Mouse (Mus musculus) lung, embryonic 14.5 days (tissue): ENCODE data around the gene Gm20388. TPM values are rescaled to one million over a fixed set of nuclear protein-coding genes. Genes with fewer than 3 reads are reported as not detected.
A peak's percentile ranks its signal among the peaks of the same experiment; 100 is the strongest.

Source experiments
- ATAC-seq: fragments of 200-750 bp; cut with Nextera tagmentation; 2 replicates; pipeline ENCODE4 v1.8.0; 2017; ENCODE audit warnings: mild to moderate bottlenecking, moderate TSS enrichment, moderate library complexity; ENCODE audit not compliant: insufficient read depth
- DNase-seq: peaks from one replicate; pipeline ENCODE4 v3.0.0-alpha.2; 2015
- H3K27ac ChIP-seq: fragments of 300-500 bp; sonication (generic); 2 replicates; pipeline ENCODE4 v1.5.1; 2014; ENCODE audit warnings: low read depth, mild to moderate bottlenecking, moderate library complexity
- H3K27me3 ChIP-seq: fragments of 300-500 bp; sonication (generic); 2 replicates; pipeline ENCODE4 v1.6.1; 2014; ENCODE audit warnings: low read length, control low read depth; ENCODE audit not compliant: insufficient read depth
- H3K36me3 ChIP-seq: fragments of 300-500 bp; sonication (generic); 2 replicates; pipeline ENCODE4 v1.6.1; 2014; ENCODE audit warnings: control low read depth; ENCODE audit not compliant: insufficient read depth
- H3K4me1 ChIP-seq: fragments of 300-500 bp; sonication (generic); 2 replicates; pipeline ENCODE4 v1.6.1; 2014; ENCODE audit warnings: antibody characterized with exemption, control low read depth; ENCODE audit not compliant: insufficient read depth
- H3K4me2 ChIP-seq: fragments of 300-500 bp; sonication (generic); 2 replicates; pipeline ENCODE4 v1.6.1; 2014; ENCODE audit warnings: mild to moderate bottlenecking
- H3K4me3 ChIP-seq: fragments of 300-500 bp; sonication (generic); 2 replicates; pipeline ENCODE4 v1.5.1; 2014; ENCODE audit warnings: low read depth, low read length
- H3K9ac ChIP-seq: fragments of 300-500 bp; sonication (generic); 2 replicates; pipeline ENCODE4 v1.6.1; 2014
- H3K9me3 ChIP-seq: fragments of 300-500 bp; sonication (generic); 2 replicates; pipeline ENCODE4 v1.6.1; 2016; ENCODE audit warnings: low read depth, low read length, control low read depth
- CTCF ChIP-seq: IDR thresholded peaks from 2 replicates; pipeline ENCODE4 v1.5.1; 2016; ENCODE audit warnings: antibody characterized with exemption, low read depth
- WGBS: fragments of 180-500 bp; shearing (Covaris S2); extraction: QIAGEN DNeasy Blood & Tissue Kit; methylation state at CpG from one replicate; pipeline ENCODE4 v1.1.7; 2014; 5-methylcytosine and 5-hydroxymethylcytosine counted together
- polyA plus RNA-seq: library from polyadenylated mRNA; unstranded; fragments of >200 nt; fragmentation: Nextera tagmentation; extraction: Ambion mirVana; gene quantifications from 2 replicates; pipeline ENCODE4 v1.2.1, GENCODE M21; 2014

Gene Gm20388
- polyA plus RNA-seq, 1 experiment from 2014 or later = not detected

- Histone ChIP-seq H3K4me1 (no peaks in the 10 kb centered on the region), H3K27ac (no peak overlapping the region), H3K9me3 (no peaks in the 10 kb centered on the region), H3K4me2 (no peak overlapping the region), H3K9ac (no peak overlapping the region), H3K4me3 (no peak overlapping the region), H3K36me3 (no peaks in the 10 kb centered on the region), H3K27me3 (peaks cover 3% of the 10 kb centered on the region; the same call in 1 of the 2 replicates)
- no peak for TF ChIP-seq CTCF
- no peak for ATAC-seq
- DNase-seq = no peak
- WGBS = 53% methylated on average over 7 of the region's 7 CpGs
Measured at GRCm38 (mm10) chr8:120136618-120137017, 226.0 kb downstream of the Gm20388 start.

- 80% methylated on average over 2 of the region's 2 CpGs for WGBS
- Histone ChIP-seq H3K4me1 (no peaks in the 10 kb centered on the region), H3K27me3 (peaks cover 3% of the 10 kb centered on the region; the same call in 1 of the 2 replicates), H3K4me2 (no peak overlapping the region), H3K36me3 (no peaks in the 10 kb centered on the region), H3K9ac (no peak overlapping the region), H3K27ac (no peak overlapping the region), H3K9me3 (no peaks in the 10 kb centered on the region), H3K4me3 (no peak overlapping the region)
- DNase-seq = no peak
- ATAC-seq = no peak
- no peak for TF ChIP-seq CTCF
Measured at GRCm38 (mm10) chr8:120138958-120139357, 228.3 kb downstream of the Gm20388 start.

GRCm38 (mm10) chr8:120140769-120141168 lies 230.1 kb downstream of the Gm20388 start:
- 48% methylated on average over 3 of the region's 3 CpGs for WGBS

GRCm38 (mm10) chr8:120143911-120144651 lies 233.4 kb downstream of the Gm20388 start:
- TF ChIP-seq CTCF = no peak
- Histone ChIP-seq H3K4me3 (no peak overlapping the region), H3K27me3 (no peaks in the 10 kb centered on the region), H3K9me3 (no peaks in the 10 kb centered on the region), H3K27ac (no peak overlapping the region), H3K36me3 (no peaks in the 10 kb centered on the region), H3K4me1 (no peaks in the 10 kb centered on the region), H3K4me2 (no peak overlapping the region), H3K9ac (no peak overlapping the region)
- DNase-seq (no peak), ATAC-seq (no peak)
- WGBS = 56% methylated on average over 15 of the region's 15 CpGs

More at GRCm38 (mm10) chr8:120140769-120141168, 230.1 kb downstream of the Gm20388 start:
- Histone ChIP-seq H3K27me3 (peaks cover 3% of the 10 kb centered on the region; the same call in 1 of the 2 replicates), H3K27ac (peak overlapping the region; percentile 43; the same call in 1 of the 2 replicates), H3K9ac (no peak overlapping the region), H3K9me3 (no peaks in the 10 kb centered on the region), H3K36me3 (no peaks in the 10 kb centered on the region), H3K4me1 (no peaks in the 10 kb centered on the region), H3K4me2 (no peak overlapping the region), H3K4me3 (no peak overlapping the region)
- peak; percentile 49; the same call in 1 of the 2 replicates for ATAC-seq
- TF ChIP-seq CTCF = no peak
- DNase-seq = peak; percentile 28

GRCm38 (mm10) chr8:120144652-120145301 lies 234.1 kb downstream of the Gm20388 start:
- peak; percentile 48 for DNase-seq
- ATAC-seq = peak; percentile 35; the same call in 1 of the 2 replicates
- Histone ChIP-seq H3K36me3 (no peaks in the 10 kb centered on the region), H3K9me3 (no peaks in the 10 kb centered on the region), H3K27ac (no peak overlapping the region), H3K4me1 (no peaks in the 10 kb centered on the region), H3K27me3 (no peaks in the 10 kb centered on the region), H3K4me2 (no peak overlapping the region), H3K9ac (no peak overlapping the region), H3K4me3 (no peak overlapping the region)
- WGBS = 30% methylated on average over 12 of the region's 12 CpGs
- no peak for TF ChIP-seq CTCF

- Histone ChIP-seq H3K9me3 (no peaks in the 10 kb centered on the region), H3K9ac (no peak overlapping the region), H3K4me3 (no peak overlapping the region), H3K4me2 (no peak overlapping the region), H3K27me3 (no peaks in the 10 kb centered on the region), H3K4me1 (no peaks in the 10 kb centered on the region), H3K36me3 (no peaks in the 10 kb centered on the region), H3K27ac (no peak overlapping the region)
- no peak for TF ChIP-seq CTCF
- DNase-seq = no peak
- no peak for ATAC-seq
- 82% methylated on average over 1 of the region's 1 CpGs for WGBS
Measured at GRCm38 (mm10) chr8:120146051-120146450, 235.4 kb downstream of the Gm20388 start.

GRCm38 (mm10) chr8:120150028-120150427 lies 239.4 kb downstream of the Gm20388 start:
- 47% methylated on average over 12 of the region's 12 CpGs for WGBS

More at GRCm38 (mm10) chr8:120150028-120150427, 239.4 kb downstream of the Gm20388 start:
- no peak for TF ChIP-seq CTCF
- H3K27me3 ChIP-seq = no peaks in the 10 kb centered on the region
- no peak overlapping the region for H3K4me2 ChIP-seq
- DNase-seq (no peak), ATAC-seq (no peak)
- no peak overlapping the region for H3K27ac ChIP-seq
- no peaks in the 10 kb centered on the region for H3K9me3 ChIP-seq
- no peak overlapping the region for H3K9ac ChIP-seq
- no peaks in the 10 kb centered on the region for H3K4me1 ChIP-seq
- H3K4me3 ChIP-seq = no peak overlapping the region
- H3K36me3 ChIP-seq = no peaks in the 10 kb centered on the region
